Mouse (Mus musculus) stomach, adult 2 months (tissue): ENCODE data around the gene Slc25a20. TPM values are rescaled to one million over a fixed set of nuclear protein-coding genes. Genes with fewer than 3 reads are reported as not detected.

ENCODE experiments used
- polyA plus RNA-seq: library from polyadenylated mRNA; depleted of rRNA; stranded (reverse); fragments of >200 nt; gene quantifications from 2 replicates; pipeline ENCODE4 v1.2.3, GENCODE M21; 2012; rRNA removed

The Slc25a20 gene
- polyA plus RNA-seq: 11.4 and 14.5 TPM in 2 replicates

DNA sequence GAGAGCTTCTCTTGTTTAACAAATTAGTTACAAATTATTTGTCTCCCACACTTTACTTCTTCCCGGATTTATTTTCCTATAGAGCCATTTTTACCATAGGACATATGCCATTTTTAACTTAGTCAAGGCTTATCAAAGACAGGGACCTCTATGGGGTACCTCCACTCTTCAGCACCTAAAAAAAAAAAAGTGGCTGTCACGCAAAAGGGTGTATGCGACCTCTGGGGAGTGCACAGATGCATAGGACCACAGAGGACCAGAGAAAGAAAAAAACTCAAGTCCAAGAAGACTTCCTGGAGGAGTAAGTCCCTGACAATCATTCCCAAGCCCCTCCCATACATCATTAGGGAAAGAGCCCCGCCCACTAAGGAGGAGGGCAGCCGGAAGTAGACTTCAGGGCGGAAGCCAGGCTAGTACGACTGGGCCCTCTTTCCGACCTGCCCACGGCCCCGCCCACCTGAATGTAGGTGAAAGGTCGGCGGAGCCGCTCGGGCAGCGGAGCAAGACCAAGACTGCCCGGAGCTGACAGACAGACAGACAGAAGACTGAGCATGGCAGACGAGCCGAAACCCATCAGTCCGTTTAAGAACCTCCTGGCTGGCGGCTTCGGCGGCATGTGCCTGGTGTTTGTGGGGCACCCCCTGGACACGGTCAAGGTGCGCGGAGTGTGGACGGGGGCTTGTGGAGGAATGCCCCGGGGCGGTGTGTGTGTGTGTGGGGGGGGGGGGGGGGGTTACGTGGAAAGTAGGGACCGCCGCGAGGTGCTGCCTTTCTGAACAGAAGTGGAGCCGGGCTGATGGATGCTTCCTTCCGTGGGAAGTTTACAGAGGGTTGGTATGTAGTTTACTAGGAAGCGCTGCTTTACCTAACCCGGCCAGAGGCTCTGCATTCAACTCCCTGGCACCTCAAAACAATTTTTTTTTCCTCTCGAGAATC is at the start of gene Slc25a20:
Gene Slc25a20 (plus strand): TSS at position 412 of the 936 bp plus-strand sequence.

DNA sequence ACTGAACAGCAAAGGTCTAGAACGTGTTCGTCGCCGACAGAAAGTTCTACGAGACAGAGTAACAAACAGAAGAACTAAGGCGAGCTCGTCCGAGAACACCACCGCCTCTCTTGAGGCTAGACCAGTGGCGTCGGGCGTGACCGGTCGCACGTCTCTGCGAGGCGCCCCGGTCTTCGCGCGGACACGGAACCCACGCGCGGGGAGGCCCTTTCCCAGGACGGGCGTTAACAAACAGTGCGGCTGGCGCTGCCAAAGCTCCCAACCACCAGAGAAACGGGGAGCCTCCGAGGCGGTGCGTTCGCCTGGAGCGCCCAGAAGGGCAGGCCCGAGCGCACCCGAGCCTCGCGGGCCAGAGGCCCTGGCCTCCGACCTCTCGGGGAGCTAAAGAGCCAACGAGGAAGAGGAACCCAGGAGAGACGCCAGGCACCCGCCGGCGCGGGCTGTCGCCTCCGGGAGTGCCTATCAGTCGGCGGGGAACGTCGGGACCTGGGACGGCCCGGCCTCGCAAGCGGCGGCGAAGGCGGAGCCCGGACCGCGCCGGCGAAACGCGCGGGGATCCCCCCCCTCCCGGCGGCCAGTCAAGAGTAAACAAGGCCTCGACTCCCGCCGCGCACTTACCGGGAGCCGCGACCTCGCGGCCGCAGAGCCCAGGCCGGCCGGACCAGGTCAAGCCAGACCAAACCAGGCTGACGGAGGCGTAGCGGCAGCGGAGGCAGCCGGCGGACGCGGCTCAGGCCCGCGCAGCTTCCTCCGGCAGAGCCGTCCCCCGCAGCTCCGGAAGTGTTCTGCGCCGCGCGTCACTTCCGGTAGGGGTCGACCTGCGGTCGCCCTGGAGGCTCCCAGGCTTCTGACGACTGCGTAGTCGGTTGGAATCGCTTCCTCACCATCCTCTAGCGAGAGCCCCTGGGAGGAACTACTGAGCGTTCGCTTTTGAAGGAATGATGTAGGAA is 13.0 kb upstream of the Slc25a20 start, which contains the start of gene Arih2:
Gene Arih2 (minus strand): TSS at position 776 of the 950 bp plus-strand sequence.

DNA sequence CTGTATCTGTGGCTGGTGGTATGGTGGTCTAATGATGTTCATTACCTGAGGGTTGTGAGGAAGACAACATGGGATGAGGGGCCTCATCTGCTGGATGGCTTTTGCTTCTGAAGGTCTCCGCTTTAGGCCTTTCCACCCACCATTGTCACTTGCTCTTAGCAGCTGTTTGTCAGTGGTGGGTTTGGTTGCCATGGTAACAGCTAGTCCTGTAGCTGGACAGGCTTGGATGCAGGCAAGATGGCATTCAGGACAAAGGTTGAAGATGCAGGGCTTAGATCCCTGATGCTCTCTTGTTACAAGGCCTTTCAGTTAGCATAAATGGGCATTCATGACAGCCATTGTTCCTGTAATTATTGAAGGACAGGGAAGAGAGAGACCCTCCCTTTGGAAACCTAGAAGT is 27.2 kb downstream of the Slc25a20 start, which contains the start of gene Prkar2a:
Gene Prkar2a (plus strand): TSS at position 209 of the 400 bp plus-strand sequence.

Other genes starting within 250 kb of the Slc25a20 start
- not detected in 2 replicates for gene Ccdc36, start 233.6 kb upstream of the Slc25a20 start, polyA plus RNA-seq
- gene BC048562, start 225.6 kb upstream of the Slc25a20 start, polyA plus RNA-seq: not detected in 2 replicates
- 9.5 and 10.1 TPM in 2 replicates for gene Ccdc71, start 201.6 kb upstream of the Slc25a20 start, polyA plus RNA-seq
- 35.5 and 42.0 TPM in 2 replicates for gene Klhdc8b, start 200.5 kb upstream of the Slc25a20 start, polyA plus RNA-seq
- 38.1 and 42.5 TPM in 2 replicates for gene Lamb2, start 182.4 kb upstream of the Slc25a20 start, polyA plus RNA-seq
- gene Usp19, start 171.5 kb upstream of the Slc25a20 start, polyA plus RNA-seq: 45.4 and 45.6 TPM in 2 replicates
- gene Qars, start 154.4 kb upstream of the Slc25a20 start, polyA plus RNA-seq: 95.3 and 101 TPM in 2 replicates
- 28.5 and 33.1 TPM in 2 replicates for gene Qrich1, start 145.3 kb upstream of the Slc25a20 start, polyA plus RNA-seq
- 46.7 and 49.6 TPM in 2 replicates for gene Impdh2, start 101.8 kb upstream of the Slc25a20 start, polyA plus RNA-seq
- gene Ndufaf3, start 94.7 kb upstream of the Slc25a20 start, polyA plus RNA-seq: 23.8 and 31.2 TPM in 2 replicates
- 107 and 117 TPM in 2 replicates for gene Dalrd3, start 92.2 kb upstream of the Slc25a20 start, polyA plus RNA-seq
- 15.0 and 15.9 TPM in 2 replicates for gene Wdr6, start 83.3 kb upstream of the Slc25a20 start, polyA plus RNA-seq
- 5.0 and 6.7 TPM in 2 replicates for gene P4htm, start 64.4 kb upstream of the Slc25a20 start, polyA plus RNA-seq
- gene Arih2, start 12.7 kb upstream of the Slc25a20 start, polyA plus RNA-seq: 12.1 and 13.6 TPM in 2 replicates
- gene Prkar2a, start 27.2 kb downstream of the Slc25a20 start, polyA plus RNA-seq: 8.8 and 10.6 TPM in 2 replicates
- gene Ip6k2, start 121.7 kb downstream of the Slc25a20 start, polyA plus RNA-seq: 37.1 and 45.1 TPM in 2 replicates
- 14.5 and 38.1 TPM in 2 replicates for gene Nckipsd, start 146.3 kb downstream of the Slc25a20 start, polyA plus RNA-seq
- 0.62 and 1.5 TPM in 2 replicates for gene Celsr3, start 164.2 kb downstream of the Slc25a20 start, polyA plus RNA-seq
- gene Slc26a6, start 191.2 kb downstream of the Slc25a20 start, polyA plus RNA-seq: 27.7 and 31.3 TPM in 2 replicates